Mouse (Mus musculus) layer of hippocampus, adult 18-20 months (tissue): ENCODE data around the gene 1700021F05Rik. TPM values are rescaled to one million over a fixed set of nuclear protein-coding genes. Genes with fewer than 3 reads are reported as not detected.
A peak's percentile ranks its signal among the peaks of the same experiment; 100 is the strongest.

ENCODE experiments used
- DNase-seq, 2 experiments: peaks; one replicate each; pipeline ENCODE4 v3.0.0; 2022; ENCODE audit warnings: low spot score in 2 of 2
- total RNA-seq, 2 experiments: library from RNA; stranded (reverse); gene quantifications; 2 replicates each; pipeline ENCODE4 v1.2.3; 2021

Gene 1700021F05Rik
- total RNA-seq, 2 experiments from 2014 or later, result 44.3 to 46.4 TPM

- DNase-seq, result no peak
Observed at GRCm38 (mm10) chr10:43485751-43486268, 55.0 kb downstream of the 1700021F05Rik start.

DNA sequence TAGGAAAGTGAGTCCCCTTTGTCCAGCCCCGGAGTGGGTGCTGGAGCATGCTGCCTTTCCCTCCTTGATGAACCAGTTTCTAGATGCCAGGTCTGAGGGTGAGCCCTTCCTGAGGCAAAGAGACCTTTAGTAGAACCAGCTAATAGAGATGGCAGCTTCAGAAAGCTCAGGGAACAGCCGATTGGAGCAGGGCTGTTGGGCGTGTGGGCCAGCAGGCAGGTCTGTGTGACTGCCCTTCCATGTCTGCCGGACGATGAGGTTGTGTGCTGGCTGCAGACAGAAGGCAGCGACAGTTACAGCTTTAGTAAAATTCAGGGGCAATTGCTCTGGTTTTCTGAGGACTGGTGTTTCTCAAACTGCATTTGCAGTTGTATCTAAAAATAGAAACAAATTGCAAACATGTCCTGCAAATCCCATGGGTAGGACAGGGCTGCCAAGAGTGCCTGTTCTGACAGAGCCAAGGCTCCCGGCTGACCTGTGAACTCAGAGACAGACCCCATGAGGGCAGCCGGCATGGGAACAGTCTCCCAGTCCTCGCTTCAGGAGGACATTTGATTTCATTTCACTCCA is 57.3 kb downstream of the 1700021F05Rik start:
- DNase-seq, result no peak

- no peak for DNase-seq
Observed at GRCm38 (mm10) chr10:43482021-43482420, 58.8 kb downstream of the 1700021F05Rik start.

DNA sequence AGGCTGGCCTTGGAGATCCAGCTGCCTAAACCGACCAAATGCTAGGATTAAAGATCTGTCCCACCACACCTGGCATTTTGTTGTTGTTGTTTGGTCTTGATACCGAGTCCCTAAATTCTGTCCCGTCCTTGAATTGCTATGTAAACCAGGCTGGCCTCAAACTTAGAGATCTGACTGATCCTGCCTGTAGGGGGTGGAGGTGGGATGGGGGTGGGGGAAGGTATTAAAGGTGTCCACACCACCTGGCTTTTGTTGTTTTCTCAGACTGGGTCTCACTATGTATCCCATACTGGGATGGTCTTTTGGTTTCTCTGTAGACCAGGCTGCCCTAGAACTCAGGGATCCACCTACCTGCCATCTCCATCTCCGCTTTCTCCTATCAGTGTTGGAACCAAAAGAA is 59.6 kb downstream of the 1700021F05Rik start:
- no peak for DNase-seq

- no peak for DNase-seq
Observed at GRCm38 (mm10) chr10:43480227-43480849, 60.5 kb downstream of the 1700021F05Rik start.

GRCm38 (mm10) chr10:43479436-43480157 is 61.2 kb downstream of the 1700021F05Rik start:
- DNase-seq, result peak; percentile 78 to 79

GRCm38 (mm10) chr10:43478751-43479435 is 61.9 kb downstream of the 1700021F05Rik start, which contains the start of gene Bend3:
Gene Bend3 (plus strand): TSS chr10:43478831.
- peak; percentile 28 to 55 for DNase-seq

DNA sequence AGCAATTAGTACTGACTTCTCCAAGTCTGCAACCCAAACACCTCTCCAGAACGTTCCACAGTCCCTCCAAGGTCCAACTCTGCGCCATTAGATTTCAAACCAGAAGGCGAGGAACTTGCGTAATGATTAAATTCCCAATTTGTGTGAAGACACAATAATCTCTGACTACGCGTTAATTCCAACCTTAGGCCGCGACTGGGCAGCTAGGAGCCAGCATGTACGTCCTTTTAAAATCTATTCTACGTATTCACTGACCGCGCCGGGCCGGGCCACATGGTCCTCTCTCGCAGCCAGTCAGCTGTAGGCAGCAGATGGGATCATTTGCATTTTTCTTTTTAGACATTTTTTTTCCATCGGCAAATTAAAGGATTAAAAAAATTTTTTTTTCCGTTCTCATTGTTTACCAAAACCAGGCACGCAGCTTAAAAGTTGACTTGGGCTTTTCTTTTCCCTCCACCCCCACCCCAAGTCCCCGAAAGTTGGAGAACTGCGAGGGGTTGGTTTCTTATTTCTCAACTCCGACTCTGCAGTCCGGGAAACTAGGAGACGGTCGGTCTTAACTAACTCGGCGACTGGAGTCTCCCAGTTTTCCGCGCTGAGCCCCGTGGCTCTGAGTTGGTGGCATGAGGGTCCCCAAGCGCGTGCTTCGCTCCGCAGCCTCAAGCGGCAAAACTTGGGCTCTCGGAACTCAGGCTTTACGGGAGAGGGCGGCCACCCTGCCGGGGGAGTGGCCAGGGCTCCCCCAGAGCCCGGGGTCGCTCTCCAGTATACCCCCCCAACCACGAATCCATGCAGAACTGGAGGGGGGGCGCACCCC is 62.7 kb downstream of the 1700021F05Rik start:
- peak; percentile 19 to 42 for DNase-seq

- peak in 1 of 2 experiments; percentile 19 for DNase-seq
Observed at GRCm38 (mm10) chr10:43477459-43477858, 63.3 kb downstream of the 1700021F05Rik start.

GRCm38 (mm10) chr10:43475376-43475775 is 65.4 kb downstream of the 1700021F05Rik start:
- peak in 1 of 2 experiments; percentile 45 for DNase-seq

Other genes starting within 250 kb of the 1700021F05Rik start
- 1 to 10 TPM; 3.4 to 4.7 TPM for gene Bend3, start 62.2 kb downstream of the 1700021F05Rik start, total RNA-seq
- 10 to 100 TPM; 13.9 to 16.4 TPM for gene Gm9803, start 16.9 kb downstream of the 1700021F05Rik start, total RNA-seq
- gene Cd24a, start 37.3 kb upstream of the 1700021F05Rik start, total RNA-seq, result 1 to 10 TPM; 6.3 to 6.8 TPM